Mouse (Mus musculus): ENCODE measurements at regions not wholly inside any gene's neighbourhood (a gene's known extent, or its start where the extent isn't known, plus 50 kb on each side); places are given as distances from the start of the nearest gene placed in this dataset.

GRCm38 (mm10) chr1:128672306-128672705 lies 80.2 kb upstream of the Cxcr4 start:
- TF ChIP-seq CTCF (IDR thresholded peaks at IDR 0.05; ENCODE audit: low read depth) (no peak), EP300 (IDR thresholded peaks at IDR 0.05; ENCODE audit: low read depth) (no peak)

All from liver, embryonic 14.5 days (tissue).